ENCODE assay signal across 23 mouse cellular contexts in the genomic region with DNA sequence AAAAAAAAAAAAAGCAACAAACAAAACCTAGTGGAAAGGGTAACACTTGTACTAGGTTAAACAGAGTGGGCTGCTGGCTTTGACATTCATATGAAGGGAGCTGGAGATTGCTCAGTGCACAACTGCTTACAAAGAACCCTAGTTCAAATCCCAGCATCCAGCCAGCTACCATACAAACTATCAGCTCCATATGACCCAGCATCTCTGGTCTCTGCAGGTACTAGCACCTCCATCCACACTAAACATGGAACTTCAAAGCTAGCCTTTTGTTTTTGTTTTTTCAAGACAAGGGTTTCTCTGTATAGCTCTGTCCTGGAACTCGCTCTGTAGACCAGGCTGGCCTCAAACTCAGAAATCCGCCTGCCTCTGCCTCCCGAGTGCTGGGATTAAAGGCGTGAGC. TPM values are rescaled to one million over a fixed set of nuclear protein-coding genes. Genes with fewer than 3 reads are reported as not detected.
DNase-seq lines count a peak whose midpoint lies in the region; ATAC-seq and TF ChIP-seq lines count a peak whose summit lies in the region.
"Had no signal": no experiment of that assay in that cellular context is flagged by ENCODE, and none has a peak within 500 bp of the region (broad histone marks: within the 10 kb centered on the region; RNA-seq: fewer than 3 reads in every experiment).

No protein-coding gene starts in this region.

- no peak overlapping the region for H3K27ac ChIP-seq in midbrain, embryonic 11.5 days (ENCODE audit: low read depth, low read length)
- no peak overlapping the region for H3K27ac ChIP-seq in midbrain, embryonic 10.5 days (replicated peaks)
- no peak overlapping the region for H3K27ac ChIP-seq in gastrocnemius, adult 2 months
- H3K27ac ChIP-seq: forebrain, embryonic 15.5 days; hindbrain, embryonic 10.5 days; hindbrain, embryonic 13.5 days; intestine, embryonic 15.5 days had no signal

- TF ChIP-seq CTCF in gastrocnemius, adult 2 months (IDR thresholded peaks at IDR 0.05): no peak

- peaks cover 18% of the 10 kb centered on the region for H3K79me2 ChIP-seq in myocyte (ENCODE audit: control insufficient read depth, insufficient read depth)

- TF ChIP-seq POLR2A in myocyte (IDR thresholded peaks at IDR 0.05; ENCODE audit: insufficient read length, low read depth): no peak

- no peak overlapping the region for H3ac ChIP-seq in myocyte (ENCODE audit: control insufficient read depth, insufficient read length)

- no peak for ATAC-seq in midbrain, embryonic 11.5 days (ENCODE audit: low FRiP score)
- ATAC-seq: forebrain, embryonic 15.5 days; hindbrain, embryonic 16.5 days; intestine, embryonic 15.5 days had no signal

- no peaks in the 10 kb centered on the region for H3K9me3 ChIP-seq in midbrain, embryonic 11.5 days (ENCODE audit: control insufficient read depth, low read length)
- no peaks in the 10 kb centered on the region for H3K9me3 ChIP-seq in midbrain, embryonic 10.5 days (replicated peaks)
- H3K9me3 ChIP-seq: forebrain, embryonic 15.5 days; hindbrain, embryonic 10.5 days; hindbrain, embryonic 13.5 days; intestine, embryonic 15.5 days had no signal

- peaks cover 18% of the 10 kb centered on the region for H3K36me3 ChIP-seq in midbrain, embryonic 11.5 days (ENCODE audit: control insufficient read depth, insufficient read depth, low read length)
- peaks cover 34% of the 10 kb centered on the region for H3K36me3 ChIP-seq in midbrain, embryonic 10.5 days
- peaks cover 14% of the 10 kb centered on the region for H3K36me3 ChIP-seq in myocyte (ENCODE audit: control insufficient read depth, insufficient read depth)

- WGBS in midbrain, embryonic 11.5 days: 88% methylated on average over 4 of the region's 4 CpGs
- WGBS in midbrain, embryonic 10.5 days: 77% methylated on average over 4 of the region's 4 CpGs

- DNase-seq in midbrain, embryonic 11.5 days (ENCODE audit: low spot score, missing footprints): peak; percentile 83
- DNase-seq in midbrain, embryonic 10.5 days (ENCODE audit: low spot score): no peak
- peak; percentile 35 for DNase-seq in MN1 (ENCODE audit: low spot score)
- no peak for DNase-seq in layer of hippocampus, adult 9-10 months (ENCODE audit: low spot score)
- DNase-seq in gastrocnemius, adult 2 months: no peak
- DNase-seq: adrenal gland, postnatal 10 days; adrenal gland, postnatal 36 days; B cell, adult 2 months; cerebellum, adult 18-20 months; cerebellum, adult 9-10 months; cerebellum, postnatal 14 days; gastrocnemius, postnatal 10 days; gastrocnemius, postnatal 36 days; heart, adult 11 months; heart, postnatal 36 days; kidney, adult 11 months had no signal

- no peaks in the 10 kb centered on the region for H3K27me3 ChIP-seq in midbrain, embryonic 11.5 days (ENCODE audit: control insufficient read depth, insufficient read depth, low read length)
- no peaks in the 10 kb centered on the region for H3K27me3 ChIP-seq in midbrain, embryonic 10.5 days (ENCODE audit: low read depth, poor library complexity, severe bottlenecking)
- H3K27me3 ChIP-seq in myocyte (ENCODE audit: control insufficient read depth, insufficient read depth, insufficient read length): no peaks in the 10 kb centered on the region
- H3K27me3 ChIP-seq: forebrain, embryonic 15.5 days; hindbrain, embryonic 13.5 days; intestine, embryonic 15.5 days had no signal

- H3K4me1 ChIP-seq in midbrain, embryonic 11.5 days (ENCODE audit: control insufficient read depth, insufficient read depth, low read length): peaks cover 6% of the 10 kb centered on the region
- H3K4me1 ChIP-seq in midbrain, embryonic 10.5 days: peaks cover 9% of the 10 kb centered on the region

- H3K4me3 ChIP-seq in midbrain, embryonic 11.5 days (ENCODE audit: low read depth, low read length): no peak overlapping the region
- H3K4me3 ChIP-seq in midbrain, embryonic 10.5 days: no peak overlapping the region
- H3K4me3 ChIP-seq in myocyte: no peak overlapping the region
- no peak overlapping the region for H3K4me3 ChIP-seq in gastrocnemius, adult 2 months
- H3K4me3 ChIP-seq: forebrain, embryonic 15.5 days; hindbrain, embryonic 10.5 days; hindbrain, embryonic 13.5 days; intestine, embryonic 15.5 days had no signal

- H3K4me2 ChIP-seq in midbrain, embryonic 11.5 days: no peak overlapping the region
- no peak overlapping the region for H3K4me2 ChIP-seq in myocyte (ENCODE audit: low read depth)
- H3K4me2 ChIP-seq: forebrain, embryonic 15.5 days; heart, embryonic 11.5 days; hindbrain, embryonic 13.5 days; intestine, embryonic 15.5 days had no signal

- intact Hi-C loops in gastrocnemius, adult 2 months (cut with DNase I): loop anchor here (10.0 kb wide), 1 partner anchor 182 kb away; a partner anchor contains a TSS

- no peak overlapping the region for H3K9ac ChIP-seq in midbrain, embryonic 11.5 days (ENCODE audit: low read length)
- H3K9ac ChIP-seq: forebrain, embryonic 15.5 days; hindbrain, embryonic 13.5 days; intestine, embryonic 15.5 days had no signal

TF ChIP-seq in myocyte, 11 proteins besides CTCF, POLR2A, EP300 and RAD21:
- TF ChIP-seq POLR2AphosphoS2 (IDR thresholded peaks at IDR 0.05; ENCODE audit: insufficient read length, low read depth): peak; percentile 48
- TF ChIP-seq USF1 (IDR thresholded peaks at IDR 0.05; ENCODE audit: low read depth): no peak

RNA-seq across cellular contexts. Expression of a gene that starts 3.8 kb away (rescaled TPM):
- polyA plus RNA-seq in midbrain, embryonic 11.5 days (2014; fragmentation: Nextera tagmentation; extraction: Ambion mirVana): 588 and 638 TPM in 2 replicates
- polyA plus RNA-seq in midbrain, embryonic 10.5 days (2016; fragmentation: Nextera tagmentation; extraction: Ambion mirVana): 460 and 529 TPM in 2 replicates
- polyA plus RNA-seq in myocyte (2012; fragmentation: generic; extraction: Trizol): 1,658 TPM
- total RNA-seq in gastrocnemius, adult 2 months (2021): 100 to 1,000 TPM; 299 to 383 TPM

RNA-seq across cellular contexts. Expression of a gene that starts 23.1 kb away (rescaled TPM):
- 3.8 and 4.2 TPM in 2 replicates for polyA plus RNA-seq in midbrain, embryonic 11.5 days (2014; fragmentation: Nextera tagmentation; extraction: Ambion mirVana)
- polyA plus RNA-seq in midbrain, embryonic 10.5 days (2016; fragmentation: Nextera tagmentation; extraction: Ambion mirVana): 2.8 and 3.6 TPM in 2 replicates
- 0.04 TPM for polyA plus RNA-seq in myocyte (2012; fragmentation: generic; extraction: Trizol)
- 1 to 10 TPM in 1 of 2 experiments, under 1 TPM in 1; 0.45 to 3.4 TPM for total RNA-seq in gastrocnemius, adult 2 months (2021)

RNA-seq across cellular contexts. Expression of a gene that starts 33.2 kb away (rescaled TPM):
- 0.49 and 0.77 TPM in 2 replicates for polyA plus RNA-seq in midbrain, embryonic 11.5 days (2014; fragmentation: Nextera tagmentation; extraction: Ambion mirVana)
- 0.72 and 1.4 TPM in 2 replicates for polyA plus RNA-seq in midbrain, embryonic 10.5 days (2016; fragmentation: Nextera tagmentation; extraction: Ambion mirVana)
- polyA plus RNA-seq in myocyte (2012; fragmentation: generic; extraction: Trizol): 23.3 TPM
- 1 to 10 TPM; 1.6 to 2.6 TPM for total RNA-seq in gastrocnemius, adult 2 months (2021)

RNA-seq across cellular contexts. Expression of a gene that starts 51.2 kb away (rescaled TPM):
- polyA plus RNA-seq in midbrain, embryonic 11.5 days (2014; fragmentation: Nextera tagmentation; extraction: Ambion mirVana): 12.5 and 12.7 TPM in 2 replicates
- 13.9 and 14.9 TPM in 2 replicates for polyA plus RNA-seq in midbrain, embryonic 10.5 days (2016; fragmentation: Nextera tagmentation; extraction: Ambion mirVana)
- 23.3 TPM for polyA plus RNA-seq in myocyte (2012; fragmentation: generic; extraction: Trizol)
- 10 to 100 TPM; 22.5 to 27.7 TPM for total RNA-seq in gastrocnemius, adult 2 months (2021)

RNA-seq across cellular contexts. Expression of a gene that starts 56.9 kb away (rescaled TPM):
- 241 and 249 TPM in 2 replicates for polyA plus RNA-seq in midbrain, embryonic 11.5 days (2014; fragmentation: Nextera tagmentation; extraction: Ambion mirVana)
- polyA plus RNA-seq in midbrain, embryonic 10.5 days (2016; fragmentation: Nextera tagmentation; extraction: Ambion mirVana): 231 and 262 TPM in 2 replicates
- 127 TPM for polyA plus RNA-seq in myocyte (2012; fragmentation: generic; extraction: Trizol)
- 10 to 100 TPM; 37.8 to 39.3 TPM for total RNA-seq in gastrocnemius, adult 2 months (2021)

Comparison
In these comparisons a context has a peak if more than half of its experiments do, and no peak if none do; other contexts are left out.
1. DNase-seq: peak in midbrain, embryonic 11.5 days (single experiment) and MN1 (single experiment); none in midbrain, embryonic 10.5 days (single experiment), layer of hippocampus, adult 9-10 months (single experiment) and gastrocnemius, adult 2 months (single experiment).
2. RNA of a gene that starts 33.2 kb away (polyA plus RNA-seq): 23.3 TPM in myocyte (single experiment); 0.72 to 1.4 TPM in midbrain, embryonic 10.5 days and 0.49 to 0.77 TPM in midbrain, embryonic 11.5 days; every median in the first group is over 10 times any median in the second.